11 mouse cellular contexts compared by ENCODE assay signal in the genomic region with DNA sequence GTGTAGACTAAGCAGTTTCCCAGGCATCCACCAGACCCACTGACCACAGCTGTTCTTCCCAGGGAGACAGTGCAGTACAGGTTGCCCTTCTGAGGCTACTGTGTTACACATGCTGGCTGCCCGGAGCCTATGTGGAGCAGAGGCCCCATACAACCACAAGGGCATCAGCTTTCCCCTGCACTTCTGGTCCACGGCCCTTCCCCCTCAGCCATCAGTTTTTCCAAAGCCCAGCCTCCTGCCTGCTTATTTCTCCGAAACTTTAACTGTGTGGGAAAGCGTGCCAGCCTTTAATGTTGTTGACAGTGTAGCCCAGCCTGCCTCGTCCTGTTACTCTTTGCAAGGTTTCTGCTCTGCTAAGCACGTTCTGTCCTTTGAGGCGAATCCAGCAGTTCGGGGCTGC. TPM values are rescaled to one million over a fixed set of nuclear protein-coding genes. Genes with fewer than 3 reads are reported as not detected.
DNase-seq lines count a peak whose midpoint lies in the region; ATAC-seq and TF ChIP-seq lines count a peak whose summit lies in the region.
"Had no signal": no experiment of that assay in that cellular context is flagged by ENCODE, and none has a peak within 500 bp of the region (broad histone marks: within the 10 kb centered on the region; RNA-seq: fewer than 3 reads in every experiment).

No protein-coding gene starts in this region.

- no peak for TF ChIP-seq CTCF in lung, adult 2 months (IDR thresholded peaks at IDR 0.05; ENCODE audit: insufficient read depth, low read length)
- no peak for TF ChIP-seq CTCF in hindbrain, postnatal 0 days (IDR thresholded peaks at IDR 0.05; ENCODE audit: low read depth)

- peak overlapping the region; percentile 84 for H3K27ac ChIP-seq in heart, embryonic 15.5 days
- H3K27ac ChIP-seq in lung, embryonic 15.5 days, result peak overlapping the region; percentile 58
- H3K27ac ChIP-seq in hindbrain, postnatal 0 days, result peak overlapping the region; percentile 51
- H3K27ac ChIP-seq in limb, embryonic 14.5 days (replicated peaks; ENCODE audit: low read depth, low read length), result no peak overlapping the region; the same call in 1 of the 2 replicates

- WGBS in heart, embryonic 15.5 days, result 46% methylated on average over 8 of the region's 8 CpGs
- WGBS in lung, embryonic 15.5 days, result 50% methylated on average over 8 of the region's 8 CpGs
- WGBS in lung, adult 2 months, result 63% methylated on average over 8 of the region's 8 CpGs
- 62% methylated on average over 8 of the region's 8 CpGs for WGBS in hindbrain, postnatal 0 days
- 78% methylated on average over 8 of the region's 8 CpGs for WGBS in limb, embryonic 14.5 days

- H3K4me3 ChIP-seq in heart, embryonic 15.5 days, result no peak overlapping the region
- no peak overlapping the region for H3K4me3 ChIP-seq in lung, embryonic 15.5 days
- no peak overlapping the region for H3K4me3 ChIP-seq in lung, adult 2 months (replicated peaks; ENCODE audit: extremely low read depth, low read depth, low read length)
- no peak overlapping the region for H3K4me3 ChIP-seq in hindbrain, postnatal 0 days (ENCODE audit: low read length)
- H3K4me3 ChIP-seq in limb, embryonic 14.5 days (replicated peaks; ENCODE audit: low read length), result no peak overlapping the region

- no peak for TF ChIP-seq POLR2A in lung, adult 2 months (IDR thresholded peaks at IDR 0.05; ENCODE audit: borderline replicate concordance, extremely low read depth, low read depth, low read length)
- TF ChIP-seq POLR2A in limb, embryonic 14.5 days (IDR thresholded peaks at IDR 0.05; ENCODE audit: borderline replicate concordance, extremely low read depth, insufficient read depth, insufficient read length), result no peak

- DNase-seq in heart, postnatal 36 days, result no peak
- no peak for DNase-seq in lung, adult 2 months
- DNase-seq in hindbrain, postnatal 0 days (ENCODE audit: low spot score), result no peak
- no peak for DNase-seq in limb, embryonic 14.5 days (ENCODE audit: low spot score)
- DNase-seq in ovary, postnatal 36 days (ENCODE audit: low spot score), result no peak
- DNase-seq: adrenal gland, postnatal 14 days; gastrocnemius, postnatal 14 days; spleen, adult 18-20 months had no signal

- peaks cover 14% of the 10 kb centered on the region for H3K36me3 ChIP-seq in heart, embryonic 15.5 days
- peaks cover 32% of the 10 kb centered on the region for H3K36me3 ChIP-seq in lung, embryonic 15.5 days
- H3K36me3 ChIP-seq in hindbrain, postnatal 0 days (ENCODE audit: insufficient read depth, low read length), result peaks cover 49% of the 10 kb centered on the region
- H3K36me3 ChIP-seq in limb, embryonic 14.5 days (ENCODE audit: control insufficient read depth, insufficient read depth, low read length), result peaks cover 76% of the 10 kb centered on the region

- H3K4me2 ChIP-seq in heart, embryonic 15.5 days, result peak overlapping the region; percentile 21; the same call in 1 of the 2 replicates
- no peak overlapping the region for H3K4me2 ChIP-seq in lung, embryonic 15.5 days
- H3K4me2 ChIP-seq in hindbrain, postnatal 0 days (ENCODE audit: low read depth, low read length), result no peak overlapping the region
- H3K4me2 ChIP-seq in limb, embryonic 14.5 days (replicated peaks; ENCODE audit: low read depth, low read length, severe bottlenecking), result no peak overlapping the region

- intact Hi-C loops in heart, postnatal 36 days (cut with DNase I), result no loop called here

- no peaks in the 10 kb centered on the region for H3K27me3 ChIP-seq in heart, embryonic 15.5 days
- H3K27me3 ChIP-seq in lung, embryonic 15.5 days, result no peaks in the 10 kb centered on the region
- no peaks in the 10 kb centered on the region for H3K27me3 ChIP-seq in hindbrain, postnatal 0 days (ENCODE audit: insufficient read depth, low read length)
- H3K27me3 ChIP-seq in limb, embryonic 14.5 days (ENCODE audit: control insufficient read depth, insufficient read depth, low read length), result no peaks in the 10 kb centered on the region
- H3K27me3 ChIP-seq: CH12.LX had no signal

- ATAC-seq in heart, embryonic 15.5 days (replicated peaks; ENCODE audit: insufficient number of reproducible peaks, insufficient read depth, low FRiP score, low read depth), result 0 out of 2 replicates have a peak, but pooled peaks have one; percentile 3
- ATAC-seq in lung, embryonic 15.5 days (ENCODE audit: borderline replicate concordance, extremely low read depth, low FRiP score, low TSS enrichment), result no peak
- ATAC-seq in hindbrain, postnatal 0 days, result 0 out of 2 replicates have a peak, but pooled peaks have one; percentile 27
- 0 out of 2 replicates have a peak, but pooled peaks have one; percentile 32 for ATAC-seq in limb, embryonic 14.5 days (ENCODE audit: low FRiP score, low read depth)

- H3K9ac ChIP-seq in heart, embryonic 15.5 days, result 0 out of 2 replicates have a peak overlapping the region, but pooled peaks have one; percentile 12
- no peak overlapping the region for H3K9ac ChIP-seq in lung, embryonic 15.5 days
- no peak overlapping the region for H3K9ac ChIP-seq in hindbrain, postnatal 0 days (replicated peaks; ENCODE audit: low read length)
- H3K9ac ChIP-seq in limb, embryonic 14.5 days (ENCODE audit: low read depth, low read length, severe bottlenecking), result no peak overlapping the region

- peaks cover 43% of the 10 kb centered on the region for H3K4me1 ChIP-seq in heart, embryonic 15.5 days (replicated peaks)
- peaks cover 27% of the 10 kb centered on the region for H3K4me1 ChIP-seq in lung, embryonic 15.5 days
- peaks cover 15% of the 10 kb centered on the region for H3K4me1 ChIP-seq in lung, adult 2 months (ENCODE audit: control insufficient read depth, insufficient read depth, low read length)
- H3K4me1 ChIP-seq in hindbrain, postnatal 0 days (ENCODE audit: insufficient read depth, low read length), result no peaks in the 10 kb centered on the region
- no peaks in the 10 kb centered on the region for H3K4me1 ChIP-seq in limb, embryonic 14.5 days (ENCODE audit: control insufficient read depth, insufficient read depth, low read length)

- no peaks in the 10 kb centered on the region for H3K9me3 ChIP-seq in heart, embryonic 15.5 days (replicated peaks)
- H3K9me3 ChIP-seq in lung, embryonic 15.5 days, result no peaks in the 10 kb centered on the region
- H3K9me3 ChIP-seq in hindbrain, postnatal 0 days (ENCODE audit: low read length), result no peaks in the 10 kb centered on the region
- no peaks in the 10 kb centered on the region for H3K9me3 ChIP-seq in limb, embryonic 14.5 days (ENCODE audit: control insufficient read depth, low read length)

RNA-seq across cellular contexts. Expression of gene Specc1l, which starts 38.8 kb away (rescaled TPM):
- polyA plus RNA-seq in heart, embryonic 15.5 days (2015; fragmentation: Nextera tagmentation; extraction: Ambion mirVana), result 19.4 and 24.3 TPM in 2 replicates
- 10 to 100 TPM; 42.7 to 43.1 TPM for total RNA-seq in heart, postnatal 36 days (2021)
- polyA plus RNA-seq in lung, embryonic 15.5 days (2015; fragmentation: Nextera tagmentation; extraction: Ambion mirVana), result 45.2 and 47.3 TPM in 2 replicates
- 60.8 and 73.3 TPM in 2 replicates for polyA plus RNA-seq in lung, adult 2 months (2012; rRNA removed)
- total RNA-seq in hindbrain, postnatal 0 days (2014; rRNA removed), result 36.3 and 42.2 TPM in 2 replicates
- polyA plus RNA-seq in hindbrain, postnatal 0 days (2015; fragmentation: Nextera tagmentation; extraction: Ambion mirVana), result 22.3 and 23.4 TPM in 2 replicates
- polyA plus RNA-seq in limb, embryonic 14.5 days (2012; rRNA removed), result 27.7 and 29.1 TPM in 2 replicates
- 21.4 and 27.2 TPM in 2 replicates for polyA plus RNA-seq in limb, embryonic 14.5 days (2014; fragmentation: Nextera tagmentation; extraction: Ambion mirVana)
